Mouse (Mus musculus): Measurements from ENCODE around the gene Padi1.

DNA sequence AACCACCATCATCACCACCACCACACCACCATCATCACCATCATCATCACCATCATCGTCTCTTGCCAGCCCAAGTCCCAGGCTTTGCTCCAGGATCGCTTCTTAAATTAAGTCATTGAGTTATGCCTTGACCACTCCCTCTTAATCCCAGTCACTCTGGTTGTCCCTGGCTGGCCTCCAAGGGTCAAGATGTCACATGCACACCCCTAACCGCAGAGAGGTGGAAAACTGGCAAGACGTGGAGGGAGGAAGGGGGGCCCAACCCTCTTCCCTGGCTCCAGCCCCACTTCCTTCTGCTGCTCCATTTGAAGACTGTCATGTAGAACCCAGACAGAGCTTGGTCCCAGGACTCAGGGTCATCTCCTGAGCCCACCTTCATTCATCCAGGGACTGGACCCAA lies 587 bp downstream of the Padi1 start:
- TF ChIP-seq CTCF (IDR thresholded peaks at IDR 0.05; ENCODE audit: control insufficient read depth, insufficient read depth, insufficient read length) (no peak), USF1 (IDR thresholded peaks at IDR 0.05; ENCODE audit: low read depth) (no peak), MYOG (IDR thresholded peaks at IDR 0.05; ENCODE audit: control insufficient read depth, extremely low read depth, insufficient read length) (no peak), MAX (IDR thresholded peaks at IDR 0.05) (no peak), MYOD1 (IDR thresholded peaks at IDR 0.05; ENCODE audit: control insufficient read depth, insufficient read length, low read depth) (no peak), CEBPB (IDR thresholded peaks at IDR 0.05; ENCODE audit: low read depth) (no peak)

Measured in C2C12 (cell line).